Mouse (Mus musculus): ENCODE data around the gene Caskin2. TPM values are rescaled to one million over a fixed set of nuclear protein-coding genes. Genes with fewer than 3 reads are reported as not detected.
A peak's percentile ranks its signal among the peaks of the same experiment; 100 is the strongest.
"Not testable (repeated sequence)": the region's sequence is repeated elsewhere in the genome, so short reads cannot be mapped to it uniquely, and the experiment has no call there.

The Caskin2 gene
- total RNA-seq, 2 experiments from 2014 or later, result 1.5 to 4.3 TPM

GRCm38 (mm10) chr11:115766356-115766943, 47.0 kb downstream of the Caskin2 start:
- no peak for ATAC-seq (replicated peaks; ENCODE audit: poor library complexity)

- peak; percentile 55 for ATAC-seq (replicated peaks; ENCODE audit: poor library complexity)
Measured at GRCm38 (mm10) chr11:115765607-115766141, 47.8 kb downstream of the Caskin2 start.

- ATAC-seq (replicated peaks; ENCODE audit: poor library complexity), result peak; percentile 98
Measured at GRCm38 (mm10) chr11:115765103-115765606, 48.3 kb downstream of the Caskin2 start, which contains the start of gene Tmem94. TSS of gene Tmem94 (plus strand) at chr11:115765433.

- ATAC-seq (replicated peaks; ENCODE audit: poor library complexity), result no peak
Measured at GRCm38 (mm10) chr11:115764698-115765097, 48.7 kb downstream of the Caskin2 start.

- not testable (repeated sequence) for ATAC-seq (replicated peaks; ENCODE audit: poor library complexity)
Measured at GRCm38 (mm10) chr11:115762176-115762575, 51.3 kb downstream of the Caskin2 start.

- no peak for ATAC-seq (replicated peaks; ENCODE audit: poor library complexity)
Measured at GRCm38 (mm10) chr11:115753485-115753884, 60.0 kb downstream of the Caskin2 start.

GRCm38 (mm10) chr11:115752653-115753052, 60.8 kb downstream of the Caskin2 start:
- no peak for ATAC-seq (replicated peaks; ENCODE audit: poor library complexity)

- no peak for ATAC-seq (replicated peaks; ENCODE audit: poor library complexity)
Measured at GRCm38 (mm10) chr11:115751725-115752124, 61.7 kb downstream of the Caskin2 start.

GRCm38 (mm10) chr11:115749834-115750233, 63.6 kb downstream of the Caskin2 start:
- ATAC-seq (replicated peaks; ENCODE audit: poor library complexity), result no peak

Other genes with a start within 250 kb of the Caskin2 start
- gene Nup85, start 249.2 kb downstream of the Caskin2 start, total RNA-seq (2015), result 131 and 149 TPM in 2 replicates
- 131 and 147 TPM in 2 replicates for gene Nup85, start 249.2 kb downstream of the Caskin2 start, total RNA-seq (2017)
- 56.9 and 63.7 TPM in 2 replicates for gene Mrps7, start 209.7 kb downstream of the Caskin2 start, total RNA-seq (2015)
- gene Mrps7, start 209.7 kb downstream of the Caskin2 start, total RNA-seq (2017), result 43.2 and 50.3 TPM in 2 replicates
- gene Gga3, start 209.6 kb downstream of the Caskin2 start, total RNA-seq (2015), result 27.9 and 28.3 TPM in 2 replicates
- gene Gga3, start 209.6 kb downstream of the Caskin2 start, total RNA-seq (2017), result 17.0 and 40.0 TPM in 2 replicates
- 20.4 and 27.4 TPM in 2 replicates for gene Mif4gd, start 200.7 kb downstream of the Caskin2 start, total RNA-seq (2015)
- gene Mif4gd, start 200.7 kb downstream of the Caskin2 start, total RNA-seq (2017), result 17.7 and 23.0 TPM in 2 replicates
- gene Slc25a19, start 185.3 kb downstream of the Caskin2 start, total RNA-seq (2015), result 8.7 and 10.2 TPM in 2 replicates
- gene Slc25a19, start 185.3 kb downstream of the Caskin2 start, total RNA-seq (2017), result 15.2 and 18.2 TPM in 2 replicates
- 78.1 and 85.5 TPM in 2 replicates for gene Grb2, start 105.0 kb downstream of the Caskin2 start, total RNA-seq (2015)
- gene Grb2, start 105.0 kb downstream of the Caskin2 start, total RNA-seq (2017), result 48.5 and 51.7 TPM in 2 replicates
- gene Tmem94, start 48.2 kb downstream of the Caskin2 start, total RNA-seq (2015), result 18.3 and 19.0 TPM in 2 replicates
- gene Tmem94, start 48.2 kb downstream of the Caskin2 start, total RNA-seq (2017), result 22.9 and 24.9 TPM in 2 replicates
- gene Tsen54, start 1.1 kb upstream of the Caskin2 start, total RNA-seq (2015), result 4.0 and 9.0 TPM in 2 replicates
- 10.9 and 15.0 TPM in 2 replicates for gene Tsen54, start 1.1 kb upstream of the Caskin2 start, total RNA-seq (2017)
- gene Llgl2, start 10.4 kb upstream of the Caskin2 start, total RNA-seq (2015), result 3.3 and 4.1 TPM in 2 replicates
- gene Llgl2, start 10.4 kb upstream of the Caskin2 start, total RNA-seq (2017), result 3.0 and 4.8 TPM in 2 replicates
- gene Myo15b, start 44.8 kb upstream of the Caskin2 start, total RNA-seq (2015), result 2.6 and 5.5 TPM in 2 replicates
- 1.6 and 5.1 TPM in 2 replicates for gene Myo15b, start 44.8 kb upstream of the Caskin2 start, total RNA-seq (2017)
- gene Smim5, start 86.3 kb upstream of the Caskin2 start, total RNA-seq (2015), result 4.9 and 8.7 TPM in 2 replicates
- gene Smim5, start 86.3 kb upstream of the Caskin2 start, total RNA-seq (2017), result 2.8 and 8.2 TPM in 2 replicates
- gene Smim6, start 98.4 kb upstream of the Caskin2 start, total RNA-seq (2015), result 0.57 and 1.0 TPM in 2 replicates
- 0.37 and 1.2 TPM in 2 replicates for gene Smim6, start 98.4 kb upstream of the Caskin2 start, total RNA-seq (2017)
- gene Sap30bp, start 119.6 kb upstream of the Caskin2 start, total RNA-seq (2015), result 19.1 and 24.5 TPM in 2 replicates
- gene Sap30bp, start 119.6 kb upstream of the Caskin2 start, total RNA-seq (2017), result 155 and 199 TPM in 2 replicates
- 12.3 and 23.3 TPM in 2 replicates for gene Recql5, start 119.8 kb upstream of the Caskin2 start, total RNA-seq (2015)
- 16.0 and 17.7 TPM in 2 replicates for gene Recql5, start 119.8 kb upstream of the Caskin2 start, total RNA-seq (2017)
- gene Itgb4, start 161.1 kb upstream of the Caskin2 start, total RNA-seq (2015), result 0.05 and 0.15 TPM in 2 replicates
- 0.17 TPM in 1 of 2 replicates, not detected in the other for gene Itgb4, start 161.1 kb upstream of the Caskin2 start, total RNA-seq (2017)
- 29.4 and 29.8 TPM in 2 replicates for gene Galk1, start 199.1 kb upstream of the Caskin2 start, total RNA-seq (2015)
- gene Galk1, start 199.1 kb upstream of the Caskin2 start, total RNA-seq (2017), result 46.5 and 52.7 TPM in 2 replicates
- 714 and 817 TPM in 2 replicates for gene H3f3b, start 214.3 kb upstream of the Caskin2 start, total RNA-seq (2015)
- 751 and 801 TPM in 2 replicates for gene H3f3b, start 214.3 kb upstream of the Caskin2 start, total RNA-seq (2017)
- 13.7 and 15.3 TPM in 2 replicates for gene Unk, start 216.7 kb upstream of the Caskin2 start, total RNA-seq (2015)
- gene Unk, start 216.7 kb upstream of the Caskin2 start, total RNA-seq (2017), result 14.2 and 18.7 TPM in 2 replicates